Mouse (Mus musculus) kidney, embryonic 16.5 days (tissue): ENCODE data around the gene Cyth4. TPM values are rescaled to one million over a fixed set of nuclear protein-coding genes. Genes with fewer than 3 reads are reported as not detected.
A peak's percentile ranks its signal among the peaks of the same experiment; 100 is the strongest.

Experiments used
- ATAC-seq: fragments of 200-750 bp; cut with Nextera tagmentation; 2 replicates; pipeline ENCODE4 v1.8.0; 2017; ENCODE audit warnings: moderate TSS enrichment; ENCODE audit not compliant: low FRiP score, low TSS enrichment
- H3K27ac ChIP-seq: fragments of 300-500 bp; sonication (generic); 2 replicates; pipeline ENCODE4 v1.5.1; 2014; ENCODE audit warnings: low read length
- H3K27me3 ChIP-seq: fragments of 300-500 bp; sonication (generic); 2 replicates; pipeline ENCODE4 v1.6.1; 2014; ENCODE audit warnings: low read length, control low read depth, mixed read lengths; ENCODE audit not compliant: insufficient read depth
- H3K36me3 ChIP-seq: fragments of 300-500 bp; sonication (generic); 2 replicates; pipeline ENCODE4 v1.6.1; 2014; ENCODE audit warnings: low read length, control low read depth, mixed read lengths; ENCODE audit not compliant: insufficient read depth
- H3K4me1 ChIP-seq: fragments of 300-500 bp; sonication (generic); 2 replicates; pipeline ENCODE4 v1.6.1; 2014; ENCODE audit warnings: low read length, control low read depth, mixed read lengths; ENCODE audit not compliant: insufficient read depth
- H3K4me2 ChIP-seq: fragments of 300-500 bp; sonication (generic); replicated peaks from 2 replicates; pipeline ENCODE4 v1.6.1; 2014; ENCODE audit warnings: low read depth, low read length
- H3K4me3 ChIP-seq: fragments of 300-500 bp; sonication (generic); 2 replicates; pipeline ENCODE4 v1.5.1; 2014; ENCODE audit warnings: mild to moderate bottlenecking, low read length
- H3K9ac ChIP-seq: fragments of 300-500 bp; sonication (generic); replicated peaks from 2 replicates; pipeline ENCODE4 v1.6.1; 2014; ENCODE audit warnings: low read length
- H3K9me3 ChIP-seq: fragments of 300-500 bp; sonication (generic); 2 replicates; pipeline ENCODE4 v1.6.1; 2016; ENCODE audit warnings: low read length, control low read depth
- WGBS: fragments of 180-500 bp; shearing (Covaris S2); extraction: QIAGEN DNeasy Blood & Tissue Kit; methylation state at CpG from one replicate; pipeline ENCODE4 v1.1.7; 2014; 5-methylcytosine and 5-hydroxymethylcytosine counted together
- polyA plus RNA-seq: library from polyadenylated mRNA; unstranded; fragments of >200 nt; fragmentation: Nextera tagmentation; extraction: Ambion mirVana; gene quantifications from 2 replicates; pipeline ENCODE4 v1.2.1, GENCODE M21; 2015

The Cyth4 gene
- polyA plus RNA-seq, 1 experiment from 2014 or later: 7.7 TPM

DNA sequence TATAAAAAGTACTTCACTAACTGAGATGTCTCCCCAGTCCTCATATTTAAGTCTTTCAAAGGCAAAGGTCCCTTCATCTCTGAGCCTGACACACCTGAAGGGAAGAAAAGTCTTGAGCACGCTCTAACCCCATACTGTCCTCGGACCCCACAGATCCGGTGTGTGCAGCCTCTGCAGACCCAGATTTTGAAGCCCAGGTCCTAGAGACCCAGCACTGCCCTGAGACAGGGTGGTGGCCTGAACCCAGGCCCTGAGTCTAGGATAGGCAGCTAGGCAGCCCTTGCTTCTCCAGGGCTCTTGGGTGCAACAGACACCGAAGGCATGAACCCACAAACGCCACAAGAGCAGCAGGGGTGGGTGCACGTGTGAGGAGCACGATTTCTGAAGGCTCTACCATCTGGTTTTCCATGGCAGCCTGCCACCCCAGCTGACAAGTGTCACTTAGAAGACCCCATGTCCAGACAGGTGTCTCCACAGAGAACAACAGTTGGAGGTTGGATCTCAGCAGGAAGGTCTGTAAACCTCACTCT is 2.9 kb upstream of the Cyth4 start:
- H3K27me3 ChIP-seq: no peaks in the 10 kb centered on the region
- H3K4me1 ChIP-seq: no peaks in the 10 kb centered on the region
- no peak overlapping the region for H3K27ac ChIP-seq
- H3K36me3 ChIP-seq: no peaks in the 10 kb centered on the region
- no peaks in the 10 kb centered on the region for H3K9me3 ChIP-seq
- no peak for ATAC-seq
- WGBS: 87% methylated on average over 7 of the region's 7 CpGs
- no peak overlapping the region for H3K4me3 ChIP-seq
- no peak overlapping the region for H3K9ac ChIP-seq
- no peak overlapping the region for H3K4me2 ChIP-seq

GRCm38 (mm10) chr15:78594831-78595230 is 2.0 kb upstream of the Cyth4 start:
- H3K9ac ChIP-seq: no peak overlapping the region
- WGBS: 90% methylated on average over 2 of the region's 2 CpGs
- no peak for ATAC-seq
- no peaks in the 10 kb centered on the region for H3K9me3 ChIP-seq
- no peaks in the 10 kb centered on the region for H3K4me1 ChIP-seq
- no peak overlapping the region for H3K4me3 ChIP-seq
- no peaks in the 10 kb centered on the region for H3K27me3 ChIP-seq
- H3K4me2 ChIP-seq: no peak overlapping the region
- no peaks in the 10 kb centered on the region for H3K36me3 ChIP-seq
- H3K27ac ChIP-seq: no peak overlapping the region

DNA sequence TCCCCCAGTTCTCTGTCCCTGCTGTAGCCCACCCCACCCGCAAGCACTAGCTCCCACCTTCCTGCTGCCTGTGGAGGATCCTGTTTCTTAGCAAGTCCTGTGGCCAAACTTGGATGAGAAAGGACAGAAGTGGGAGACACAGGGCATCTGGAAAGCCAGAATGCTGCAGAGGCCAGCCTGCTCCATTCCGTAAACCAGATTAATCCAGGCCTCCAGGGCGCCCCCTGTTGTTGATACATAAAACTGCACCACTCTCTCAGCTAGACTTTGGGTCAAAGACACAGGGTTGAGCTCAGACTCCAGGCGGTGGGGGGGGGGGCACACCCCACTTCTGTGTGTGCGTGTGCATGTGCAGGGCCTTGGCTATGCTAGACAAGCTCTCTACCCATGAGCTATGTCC is 1.4 kb upstream of the Cyth4 start:
- WGBS: 58% methylated on average over 5 of the region's 5 CpGs
- no peak overlapping the region for H3K9ac ChIP-seq
- no peaks in the 10 kb centered on the region for H3K9me3 ChIP-seq
- no peak overlapping the region for H3K27ac ChIP-seq
- ATAC-seq: no peak
- H3K4me2 ChIP-seq: no peak overlapping the region
- no peak overlapping the region for H3K4me3 ChIP-seq
- H3K4me1 ChIP-seq: no peaks in the 10 kb centered on the region
- no peaks in the 10 kb centered on the region for H3K36me3 ChIP-seq
- H3K27me3 ChIP-seq: no peaks in the 10 kb centered on the region

DNA sequence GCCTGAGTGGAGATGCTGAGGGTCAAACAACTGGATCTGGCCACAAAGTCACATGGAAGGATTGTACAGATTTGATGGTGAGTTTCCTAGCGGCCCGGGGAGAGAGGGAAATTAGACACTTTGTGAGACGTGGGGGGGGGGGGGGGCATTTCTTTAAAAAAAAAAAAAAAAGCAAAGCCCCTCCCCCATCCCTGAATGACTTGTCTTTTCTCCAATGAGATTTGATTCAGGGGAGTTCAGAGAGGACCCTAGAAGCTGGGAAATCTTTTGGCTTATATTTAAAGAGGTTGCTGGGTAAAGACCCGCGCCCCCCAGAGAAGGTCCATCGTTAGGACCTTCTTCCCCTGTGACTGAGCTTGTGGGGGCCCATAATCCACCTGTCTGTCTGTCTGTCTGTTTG is 343 bp upstream of the Cyth4 start:
- no peaks in the 10 kb centered on the region for H3K4me1 ChIP-seq
- WGBS: 86% methylated on average over 6 of the region's 6 CpGs

GRCm38 (mm10) chr15:78597729-78598128 is 882 bp downstream of the Cyth4 start:
- Histone ChIP-seq H3K27me3 (no peaks in the 10 kb centered on the region), H3K9ac (no peak overlapping the region), H3K4me1 (no peaks in the 10 kb centered on the region), H3K9me3 (no peaks in the 10 kb centered on the region), H3K4me3 (no peak overlapping the region), H3K27ac (no peak overlapping the region), H3K36me3 (no peaks in the 10 kb centered on the region), H3K4me2 (no peak overlapping the region)
- peak; percentile 52; the same call in 1 of the 2 replicates for ATAC-seq
- 40% methylated on average over 4 of the region's 4 CpGs for WGBS

More for the DNA sequence above, 343 bp upstream of the Cyth4 start:
- no peaks in the 10 kb centered on the region for H3K9me3 ChIP-seq
- no peak overlapping the region for H3K9ac ChIP-seq
- H3K27ac ChIP-seq: no peak overlapping the region
- H3K4me3 ChIP-seq: no peak overlapping the region
- H3K27me3 ChIP-seq: no peaks in the 10 kb centered on the region
- ATAC-seq: no peak
- no peak overlapping the region for H3K4me2 ChIP-seq
- no peaks in the 10 kb centered on the region for H3K36me3 ChIP-seq

GRCm38 (mm10) chr15:78599124-78599523 is 2.3 kb downstream of the Cyth4 start:
- H3K36me3 ChIP-seq: no peaks in the 10 kb centered on the region
- WGBS: 73% methylated on average over 6 of the region's 6 CpGs
- H3K4me1 ChIP-seq: no peaks in the 10 kb centered on the region
- no peaks in the 10 kb centered on the region for H3K27me3 ChIP-seq
- no peak overlapping the region for H3K9ac ChIP-seq
- H3K27ac ChIP-seq: no peak overlapping the region
- no peak overlapping the region for H3K4me3 ChIP-seq
- ATAC-seq: no peak
- H3K9me3 ChIP-seq: no peaks in the 10 kb centered on the region
- no peak overlapping the region for H3K4me2 ChIP-seq

GRCm38 (mm10) chr15:78599529-78600193 is 2.8 kb downstream of the Cyth4 start:
- Histone ChIP-seq H3K4me2 (no peak overlapping the region), H3K4me1 (no peaks in the 10 kb centered on the region), H3K9me3 (no peaks in the 10 kb centered on the region), H3K27ac (no peak overlapping the region), H3K27me3 (no peaks in the 10 kb centered on the region), H3K4me3 (no peak overlapping the region), H3K36me3 (no peaks in the 10 kb centered on the region), H3K9ac (no peak overlapping the region)
- no peak; the same call in 1 of the 2 replicates for ATAC-seq
- 78% methylated on average over 13 of the region's 13 CpGs for WGBS

- WGBS: 73% methylated on average over 6 of the region's 6 CpGs
- peaks cover 5% of the 10 kb centered on the region; the same call in 1 of the 2 replicates for H3K4me1 ChIP-seq
- H3K9ac ChIP-seq: no peak overlapping the region
- no peak for ATAC-seq
- H3K9me3 ChIP-seq: no peaks in the 10 kb centered on the region
- H3K27ac ChIP-seq: no peak overlapping the region
- H3K4me2 ChIP-seq: no peak overlapping the region
- no peak overlapping the region for H3K4me3 ChIP-seq
- no peaks in the 10 kb centered on the region for H3K36me3 ChIP-seq
- no peaks in the 10 kb centered on the region for H3K27me3 ChIP-seq
Measured at GRCm38 (mm10) chr15:78601180-78601579, 4.3 kb downstream of the Cyth4 start.

DNA sequence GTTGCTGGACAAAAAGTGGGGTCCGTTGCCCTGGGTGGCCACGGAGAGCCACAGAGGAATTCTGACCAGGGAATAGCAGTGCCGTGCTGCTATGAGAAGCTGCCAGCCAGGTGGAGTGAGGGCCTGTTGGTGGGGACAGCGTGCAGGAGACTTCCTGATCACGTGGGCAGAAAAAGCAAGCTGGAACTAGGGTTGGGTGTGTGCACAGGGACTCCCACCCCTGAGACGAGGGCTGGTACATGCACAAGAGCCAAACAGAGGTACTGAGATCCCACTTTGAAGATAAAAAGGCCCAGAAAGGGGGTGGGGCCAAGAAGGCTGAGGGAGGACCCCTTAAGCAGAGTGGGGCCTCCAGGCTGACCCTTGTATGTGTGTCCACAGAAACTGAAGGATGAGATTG is 7.4 kb downstream of the Cyth4 start:
- Histone ChIP-seq H3K4me2 (no peak overlapping the region), H3K27ac (no peak overlapping the region), H3K4me3 (no peak overlapping the region), H3K9ac (no peak overlapping the region), H3K27me3 (no peaks in the 10 kb centered on the region), H3K9me3 (no peaks in the 10 kb centered on the region), H3K36me3 (no peaks in the 10 kb centered on the region), H3K4me1 (peaks cover 5% of the 10 kb centered on the region; the same call in 1 of the 2 replicates)
- no peak for ATAC-seq
- WGBS: 67% methylated on average over 6 of the region's 6 CpGs

DNA sequence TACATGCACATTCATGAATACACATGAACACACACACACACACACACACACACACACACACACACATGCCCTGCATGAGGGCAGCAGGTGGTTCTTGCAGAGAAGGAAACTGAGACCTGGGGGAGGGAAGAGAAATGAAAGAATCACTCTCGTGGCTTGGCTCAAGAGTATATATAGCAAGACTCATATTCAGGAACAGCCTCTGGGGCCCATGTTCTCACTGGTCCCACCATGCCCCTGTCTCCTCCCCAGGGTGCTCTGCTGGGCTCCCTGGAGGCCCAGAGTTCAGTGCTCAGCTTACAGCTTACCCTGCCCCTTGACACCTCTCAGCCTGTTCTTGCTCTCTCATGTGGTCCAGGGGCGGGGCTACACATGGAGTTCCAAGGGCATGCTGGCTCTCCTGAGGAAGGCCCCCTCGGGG is 8.5 kb downstream of the Cyth4 start:
- H3K36me3 ChIP-seq: no peaks in the 10 kb centered on the region
- no peak overlapping the region for H3K9ac ChIP-seq
- H3K27ac ChIP-seq: no peak overlapping the region
- H3K4me2 ChIP-seq: no peak overlapping the region
- no peaks in the 10 kb centered on the region for H3K27me3 ChIP-seq
- no peak overlapping the region for H3K4me3 ChIP-seq
- no peak for ATAC-seq
- WGBS: 38% methylated on average over 3 of the region's 3 CpGs
- H3K4me1 ChIP-seq: peaks cover 5% of the 10 kb centered on the region; the same call in 1 of the 2 replicates
- H3K9me3 ChIP-seq: no peaks in the 10 kb centered on the region
